Mouse (Mus musculus): ENCODE data around the gene Med10.

GRCm38 (mm10) chr13:69802095-69802494 is at the start of gene Med10:
- TF ChIP-seq CTCF (IDR thresholded peaks at IDR 0.05; ENCODE audit: borderline replicate concordance, extremely low read depth, insufficient read depth, insufficient read length): no peak
- no peak for TF ChIP-seq POLR2A (IDR thresholded peaks at IDR 0.05; ENCODE audit: borderline replicate concordance, extremely low read depth, insufficient read depth, insufficient read length, poor library complexity, severe bottlenecking)
